Mouse (Mus musculus): ENCODE measurements around the gene Rbx1. TPM values are rescaled to one million over a fixed set of nuclear protein-coding genes. Genes with fewer than 3 reads are reported as not detected.

Rbx1 gene
- total RNA-seq (2017) = 121 to 126 TPM (median 122 TPM) in 3 replicates

DNA sequence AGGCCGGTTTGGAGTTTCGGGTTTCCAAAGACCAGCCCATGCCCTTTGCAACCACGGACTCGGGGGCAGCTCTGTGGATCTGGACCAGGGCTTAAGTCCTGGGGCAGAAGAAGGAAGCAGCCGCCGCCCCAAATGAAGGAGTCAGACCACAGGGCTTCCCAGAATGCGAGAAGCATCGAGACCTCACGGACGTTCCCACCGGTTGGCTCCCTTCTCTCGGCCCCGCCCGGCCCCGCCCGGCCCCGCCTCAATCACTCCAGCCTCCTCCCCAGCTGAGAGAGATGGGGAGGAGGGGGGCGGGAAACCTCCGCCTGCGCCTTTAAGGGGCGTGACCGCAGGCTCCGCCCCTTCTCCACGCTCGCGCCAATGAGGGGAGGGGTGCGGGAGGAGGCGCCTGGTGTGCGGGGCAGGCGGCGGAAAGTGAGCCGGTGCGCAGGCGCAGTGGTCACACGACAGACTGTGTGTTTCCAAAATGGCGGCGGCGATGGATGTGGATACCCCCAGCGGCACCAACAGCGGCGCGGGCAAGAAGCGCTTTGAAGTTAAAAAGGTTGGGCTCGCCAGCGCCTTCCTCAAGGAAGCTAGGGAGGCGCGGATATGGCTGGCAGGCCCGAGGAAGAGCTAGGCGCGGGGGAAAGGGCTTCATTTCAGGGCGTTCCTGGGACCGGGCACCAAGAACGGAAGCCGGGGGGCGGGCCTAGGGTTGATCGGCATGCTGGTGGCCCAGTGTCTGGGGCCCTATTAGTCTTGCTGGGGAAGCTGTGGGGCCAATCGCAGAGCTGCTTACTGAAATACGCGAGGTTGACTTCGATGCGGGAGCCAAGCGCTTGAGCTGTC, at the start of gene Rbx1:
Gene Rbx1 (plus strand): TSS at position 396 of the 837 bp plus-strand sequence.
- peak; percentile 94 for ATAC-seq (replicated peaks; ENCODE audit: insufficient number of reproducible peaks, low FRiP score, low TSS enrichment, poor library complexity, severe bottlenecking)

DNA sequence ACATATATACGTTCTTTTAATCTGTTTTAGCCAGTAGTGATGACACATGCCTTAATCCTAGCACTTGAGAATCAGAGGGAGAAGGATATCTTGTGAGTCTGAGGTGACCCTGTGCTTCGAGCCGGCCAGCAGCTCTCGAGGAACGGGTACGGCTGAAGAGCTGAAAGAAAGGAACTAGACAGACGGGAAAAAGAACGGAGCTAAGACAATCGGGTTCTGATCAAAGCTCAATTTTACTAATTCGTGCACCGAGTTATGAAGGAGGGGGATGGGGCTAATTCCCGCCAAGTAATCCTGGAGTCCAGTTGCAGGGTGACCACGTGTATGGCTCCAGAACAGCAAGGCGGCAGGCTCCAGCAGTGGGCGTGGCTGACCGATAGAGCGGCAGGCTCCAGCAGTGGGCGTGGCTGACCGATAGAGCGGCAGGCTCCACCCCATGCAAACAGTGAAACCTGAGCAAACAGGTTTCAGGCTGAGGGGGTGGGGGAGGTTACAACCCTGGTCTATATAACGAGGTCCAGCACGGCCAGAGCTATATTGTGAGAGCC, 49.3 kb upstream of the Rbx1 start:
- ATAC-seq (replicated peaks; ENCODE audit: insufficient number of reproducible peaks, low FRiP score, low TSS enrichment, poor library complexity, severe bottlenecking) = peak; percentile 61; the same call in 1 of the 2 replicates

DNA sequence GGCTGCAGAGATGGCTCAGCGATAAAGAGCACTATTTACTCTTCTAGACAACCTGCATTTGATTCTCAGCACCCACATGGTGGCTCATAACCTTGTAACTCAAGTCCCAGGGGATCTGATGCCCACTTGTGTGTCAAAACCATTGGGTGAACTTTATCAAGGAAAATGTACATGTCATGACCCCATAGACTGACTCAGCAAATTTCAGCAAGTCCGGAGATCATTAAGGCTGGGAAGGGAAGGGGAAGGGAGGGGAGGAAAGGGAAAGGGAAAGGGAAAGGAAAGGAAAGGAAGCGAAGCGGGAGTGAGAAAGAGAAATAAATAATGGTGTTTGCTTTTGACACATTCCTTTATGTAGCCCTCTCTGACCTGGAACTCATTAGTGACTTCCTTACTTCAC, 48.0 kb upstream of the Rbx1 start:
- no peak for ATAC-seq (replicated peaks; ENCODE audit: insufficient number of reproducible peaks, low FRiP score, low TSS enrichment, poor library complexity, severe bottlenecking)

DNA sequence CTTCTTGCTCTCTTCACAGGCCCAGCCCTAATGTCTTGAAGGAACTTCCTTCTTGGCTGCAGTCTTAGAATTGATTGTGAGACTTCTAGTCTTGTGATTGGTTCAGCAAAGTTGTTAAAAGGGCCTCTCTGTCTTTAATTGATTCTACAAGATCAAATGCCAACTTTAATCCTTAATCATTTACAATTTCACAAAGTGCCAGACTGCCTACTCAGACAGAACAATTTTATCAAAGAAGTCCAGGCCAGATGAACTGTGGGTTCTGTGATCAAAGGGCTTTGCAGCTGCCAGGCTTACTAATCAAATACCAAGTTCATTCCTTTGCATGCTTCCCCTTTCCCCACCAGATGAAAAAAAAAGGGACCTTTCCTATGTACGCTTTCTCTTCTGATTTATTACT, 44.6 kb upstream of the Rbx1 start:
- no peak for ATAC-seq (replicated peaks; ENCODE audit: insufficient number of reproducible peaks, low FRiP score, low TSS enrichment, poor library complexity, severe bottlenecking)

DNA sequence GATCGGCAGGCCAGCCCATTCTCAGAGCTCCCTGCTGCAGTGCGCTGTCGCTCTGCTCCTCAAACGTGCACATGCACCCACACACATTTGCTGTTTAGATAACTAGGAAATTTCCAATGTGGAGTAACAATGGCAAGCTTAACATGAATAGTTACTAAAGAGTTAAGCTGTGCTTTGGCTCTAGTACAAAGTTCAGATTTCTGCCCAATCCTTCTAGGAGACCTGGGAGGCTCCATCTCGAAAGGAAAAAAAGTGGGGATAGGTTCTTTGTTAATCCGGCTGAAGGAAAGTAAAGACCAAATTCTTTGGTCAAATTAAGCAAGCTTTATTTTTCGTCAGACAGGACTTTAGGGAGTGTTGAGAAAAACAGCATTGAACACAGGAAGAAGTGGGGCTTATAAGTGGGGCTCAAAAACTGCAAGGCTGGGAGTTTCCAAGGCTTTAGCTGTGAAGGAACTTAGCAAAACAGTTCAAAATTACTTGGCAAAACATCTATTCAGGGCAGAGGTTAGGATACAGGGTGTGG, 43.9 kb upstream of the Rbx1 start:
- ATAC-seq (replicated peaks; ENCODE audit: insufficient number of reproducible peaks, low FRiP score, low TSS enrichment, poor library complexity, severe bottlenecking) = no peak

DNA sequence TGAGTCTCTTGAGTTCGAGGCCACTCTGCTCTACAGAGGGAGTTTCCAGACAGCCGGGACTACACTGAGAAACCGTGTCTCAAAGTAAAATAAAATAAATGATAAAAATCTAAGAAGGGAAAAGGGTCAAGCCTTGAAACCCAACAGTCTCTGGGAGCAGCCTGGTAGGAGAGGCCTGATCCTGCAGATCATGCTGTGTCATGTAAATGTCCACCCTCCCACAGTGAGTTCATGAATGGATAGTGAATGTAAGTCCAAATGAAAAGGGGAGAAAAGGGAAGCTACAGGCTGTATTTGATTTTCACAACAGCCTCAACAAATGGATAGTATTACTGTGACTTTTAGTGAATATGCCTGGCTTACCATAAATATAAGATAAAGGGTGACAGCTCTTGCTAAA, 40.8 kb upstream of the Rbx1 start:
- no peak for ATAC-seq (replicated peaks; ENCODE audit: insufficient number of reproducible peaks, low FRiP score, low TSS enrichment, poor library complexity, severe bottlenecking)

DNA sequence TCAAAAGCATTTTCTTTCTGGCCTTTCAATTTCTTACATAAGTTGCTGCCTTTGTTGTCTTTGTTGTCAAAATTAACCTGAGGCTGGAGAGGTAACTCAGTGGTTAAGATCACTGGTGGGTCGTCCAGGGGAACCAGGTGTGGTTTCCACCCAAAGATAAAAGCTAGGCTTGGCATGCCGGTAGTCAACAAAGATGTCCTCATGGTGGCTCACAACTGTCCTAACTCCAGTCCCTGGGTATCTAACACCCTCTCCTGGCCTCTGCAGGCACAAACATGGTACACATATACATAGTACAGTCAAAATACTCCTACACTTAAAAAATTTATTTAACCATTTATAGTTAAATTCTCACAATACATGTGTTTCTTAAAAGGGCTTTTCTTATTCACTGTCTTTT, 38.1 kb upstream of the Rbx1 start:
- ATAC-seq (replicated peaks; ENCODE audit: insufficient number of reproducible peaks, low FRiP score, low TSS enrichment, poor library complexity, severe bottlenecking) = no peak

DNA sequence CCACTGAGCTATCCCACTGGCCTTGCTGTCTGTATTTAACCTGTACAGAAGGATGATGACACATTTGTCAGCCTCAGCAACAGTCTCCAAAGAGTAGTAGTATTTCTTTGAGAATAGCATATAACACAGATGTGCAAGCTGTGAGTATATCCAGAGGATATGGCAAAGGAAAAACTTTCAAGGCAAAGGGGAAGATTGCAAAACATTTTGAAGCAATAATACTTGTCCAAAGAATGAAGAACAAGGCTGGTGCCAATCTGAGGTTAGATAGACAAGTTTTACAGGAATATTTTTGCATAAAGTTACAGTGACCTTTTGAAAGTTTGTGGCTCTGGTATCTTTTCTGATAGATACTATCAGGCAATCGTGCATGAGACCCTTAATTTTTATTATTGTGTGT, 34.9 kb upstream of the Rbx1 start:
- ATAC-seq (replicated peaks; ENCODE audit: insufficient number of reproducible peaks, low FRiP score, low TSS enrichment, poor library complexity, severe bottlenecking) = no peak

DNA sequence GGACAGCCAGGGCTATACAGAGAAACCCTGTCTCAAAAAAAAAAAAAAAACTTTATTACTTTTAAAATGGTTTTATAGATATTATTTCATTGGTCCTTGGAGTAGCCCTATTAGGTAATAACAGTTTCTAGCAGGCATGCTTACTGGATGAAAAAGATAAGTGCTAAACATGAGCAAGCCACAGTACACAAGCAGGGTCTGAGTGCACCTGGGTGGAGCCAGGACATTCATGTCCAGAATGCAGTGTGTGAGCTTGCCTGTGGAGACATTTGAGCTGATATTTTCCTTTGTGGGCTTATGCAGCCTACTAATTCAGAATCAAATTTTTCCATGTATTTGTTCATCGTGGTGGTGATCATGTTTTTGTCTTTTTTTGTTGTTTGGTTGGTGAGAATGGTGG, 27.8 kb upstream of the Rbx1 start:
- no peak for ATAC-seq (replicated peaks; ENCODE audit: insufficient number of reproducible peaks, low FRiP score, low TSS enrichment, poor library complexity, severe bottlenecking)

DNA sequence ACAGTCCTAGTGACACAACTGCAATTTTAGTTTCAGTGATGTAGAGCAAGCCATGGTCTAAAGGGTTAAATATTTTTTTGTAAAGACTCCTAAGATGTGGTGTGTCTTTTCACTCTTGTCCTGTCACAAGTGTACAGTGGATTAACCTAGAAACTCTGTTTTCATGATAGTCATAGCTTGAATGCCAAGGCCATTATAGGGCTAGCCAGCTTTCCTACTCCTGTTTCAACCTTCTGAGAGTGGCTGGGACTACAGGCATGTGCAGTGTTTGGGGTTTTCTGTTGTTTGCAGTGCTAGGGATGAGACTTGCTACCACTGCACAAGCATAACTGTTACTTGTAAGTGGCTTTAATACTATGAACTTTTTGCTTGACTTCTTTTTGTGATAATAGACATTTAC, 26.9 kb upstream of the Rbx1 start:
- no peak for ATAC-seq (replicated peaks; ENCODE audit: insufficient number of reproducible peaks, low FRiP score, low TSS enrichment, poor library complexity, severe bottlenecking)

DNA sequence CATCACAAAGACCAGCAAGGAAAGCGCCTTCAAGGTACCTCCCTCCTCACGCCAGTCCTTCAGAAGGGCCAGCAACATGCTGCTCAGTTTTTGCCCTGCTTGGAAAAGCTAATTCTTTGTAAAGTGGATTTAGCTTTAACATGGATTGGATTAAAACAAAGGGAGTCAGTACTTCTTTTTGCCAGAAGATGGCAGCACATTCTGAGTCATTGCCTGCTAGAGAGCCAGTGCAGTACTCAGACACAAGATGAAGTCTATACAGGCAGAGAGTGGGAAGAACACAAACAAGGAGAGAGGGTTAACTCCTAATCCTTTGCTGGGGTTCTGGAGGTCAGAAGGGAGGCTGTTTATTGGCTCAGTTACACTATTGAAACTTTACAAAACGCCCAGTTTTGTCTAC, 17.6 kb upstream of the Rbx1 start:
- peak; percentile 83 for ATAC-seq (replicated peaks; ENCODE audit: insufficient number of reproducible peaks, low FRiP score, low TSS enrichment, poor library complexity, severe bottlenecking)

DNA sequence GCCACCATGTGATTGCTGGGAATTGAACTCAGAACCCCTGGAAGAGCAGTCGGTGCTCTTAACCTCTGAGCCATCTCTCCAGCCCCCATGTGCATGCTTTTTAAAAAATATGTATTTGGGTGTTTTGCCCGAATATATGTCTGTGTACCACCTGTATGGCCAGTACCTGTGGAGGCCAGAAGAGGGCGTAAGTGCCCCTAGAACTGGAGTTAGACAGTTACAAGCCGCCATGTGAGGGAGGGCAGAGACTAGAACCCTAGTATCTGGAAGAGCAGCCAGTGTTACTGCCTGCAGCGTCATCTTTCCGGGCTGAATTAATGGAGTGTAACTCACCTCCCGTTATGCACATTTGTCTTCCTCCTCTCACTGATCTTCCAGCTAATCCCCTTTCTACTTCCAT, 4.6 kb upstream of the Rbx1 start:
- ATAC-seq (replicated peaks; ENCODE audit: insufficient number of reproducible peaks, low FRiP score, low TSS enrichment, poor library complexity, severe bottlenecking) = no peak

DNA sequence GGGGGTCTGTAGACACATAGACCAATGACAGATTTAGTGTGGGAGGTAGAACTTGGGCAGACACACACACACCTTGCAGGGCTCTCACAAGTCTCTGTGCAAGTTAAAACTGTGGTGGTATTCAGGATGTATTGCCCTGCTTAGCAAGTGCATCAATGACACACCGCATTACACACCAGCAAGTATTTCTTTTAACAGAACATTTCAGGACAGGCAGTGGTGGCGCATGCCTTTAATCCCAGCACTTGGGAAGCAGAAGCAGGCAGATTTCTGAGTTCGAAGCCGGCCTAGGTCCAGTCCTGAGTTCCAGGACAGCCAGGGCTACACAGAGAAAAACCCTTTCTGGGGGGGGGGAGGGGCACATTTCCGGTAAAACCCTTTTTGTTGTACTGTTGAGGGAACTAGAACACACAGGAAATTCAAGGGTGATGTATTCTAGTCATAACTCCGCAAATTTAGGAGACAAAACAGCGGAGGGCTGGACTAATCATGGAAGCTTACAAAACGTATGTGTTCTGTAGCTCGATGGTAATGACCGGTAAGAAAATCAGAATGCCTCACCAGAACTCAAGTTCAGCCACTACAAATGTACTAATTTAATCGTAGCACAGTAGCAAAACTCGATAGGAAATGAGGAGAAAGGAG, 958 bp upstream of the Rbx1 start:
- no peak for ATAC-seq (replicated peaks; ENCODE audit: insufficient number of reproducible peaks, low FRiP score, low TSS enrichment, poor library complexity, severe bottlenecking)

DNA sequence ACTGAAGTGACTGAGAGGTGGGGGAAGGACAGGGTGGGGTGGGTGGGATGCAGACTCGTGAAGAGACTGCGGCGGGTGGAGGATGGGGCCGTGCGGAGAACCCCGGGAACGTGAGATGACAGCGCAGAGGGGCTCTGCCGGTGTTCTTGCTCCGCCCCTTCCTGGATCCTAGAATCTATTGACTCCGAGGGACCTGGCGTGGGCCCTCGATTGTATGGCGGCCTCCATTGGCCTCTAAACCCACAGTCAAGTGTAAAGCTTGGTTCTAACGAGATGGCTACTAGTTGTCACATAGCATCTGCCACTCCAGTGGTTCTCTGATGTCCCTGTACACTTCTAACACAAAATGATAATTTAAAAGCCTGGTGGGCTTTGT, 630 bp downstream of the Rbx1 start:
- no peak; the same call in 1 of the 2 replicates for ATAC-seq (replicated peaks; ENCODE audit: insufficient number of reproducible peaks, low FRiP score, low TSS enrichment, poor library complexity, severe bottlenecking)

DNA sequence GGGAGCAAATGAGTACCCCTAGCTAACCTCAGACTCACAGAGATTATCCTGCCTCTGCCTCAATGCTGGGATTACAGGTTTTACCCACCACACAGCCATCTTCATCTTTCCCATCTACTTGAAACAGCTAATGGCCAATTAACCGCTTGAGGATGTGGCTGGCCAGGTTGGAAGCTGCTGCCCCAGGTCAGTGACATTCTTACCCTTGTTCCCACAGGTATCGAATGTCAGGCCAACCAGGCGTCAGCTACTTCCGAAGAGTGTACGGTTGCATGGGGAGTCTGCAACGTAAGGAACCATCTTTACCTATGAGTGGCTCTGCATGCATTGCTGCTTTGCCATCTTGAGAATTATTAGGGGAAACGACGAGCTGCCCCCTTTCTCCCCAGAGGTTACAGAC, 4.6 kb downstream of the Rbx1 start:
- ATAC-seq (replicated peaks; ENCODE audit: insufficient number of reproducible peaks, low FRiP score, low TSS enrichment, poor library complexity, severe bottlenecking) = no peak

DNA sequence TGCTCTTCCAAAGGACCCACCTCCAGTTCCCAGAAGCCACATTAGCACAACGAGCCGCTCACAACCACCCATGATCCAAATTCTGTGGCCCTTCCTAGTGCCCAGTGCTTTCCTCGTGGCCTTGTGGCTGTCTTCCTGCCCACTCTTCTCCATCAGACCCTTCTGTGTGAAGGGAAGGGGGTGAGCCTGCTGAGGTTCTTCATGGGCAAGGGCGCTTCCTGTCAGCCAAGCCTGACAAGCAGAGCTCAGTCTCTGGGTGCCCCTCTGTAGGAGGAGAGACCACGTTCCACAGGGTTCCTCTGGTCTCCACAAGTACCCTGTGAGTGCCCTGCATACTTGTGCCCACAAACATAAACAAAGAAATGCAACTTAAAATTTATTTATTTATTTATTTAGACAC, 6.2 kb downstream of the Rbx1 start:
- no peak for ATAC-seq (replicated peaks; ENCODE audit: insufficient number of reproducible peaks, low FRiP score, low TSS enrichment, poor library complexity, severe bottlenecking)

DNA sequence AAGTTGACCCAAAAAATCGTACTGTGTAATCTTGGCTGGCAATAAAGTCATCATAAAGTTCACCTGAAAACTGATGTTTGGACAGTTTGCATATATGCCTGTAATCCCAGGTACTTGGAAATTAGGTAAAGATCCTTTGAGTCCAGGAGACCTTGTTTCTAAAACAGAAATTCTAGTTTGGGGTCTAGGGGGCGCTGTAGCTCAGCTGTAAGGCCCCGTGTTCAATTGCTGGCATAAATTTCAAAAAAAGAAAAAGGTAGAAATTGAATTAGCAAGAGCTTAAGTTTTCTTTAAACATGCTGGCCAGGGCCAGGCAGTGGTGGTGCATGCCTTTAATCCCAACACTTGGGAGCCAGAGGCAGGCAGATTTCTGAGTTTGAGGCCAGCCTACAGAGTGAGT, 9.6 kb downstream of the Rbx1 start:
- ATAC-seq (replicated peaks; ENCODE audit: insufficient number of reproducible peaks, low FRiP score, low TSS enrichment, poor library complexity, severe bottlenecking) = no peak

DNA sequence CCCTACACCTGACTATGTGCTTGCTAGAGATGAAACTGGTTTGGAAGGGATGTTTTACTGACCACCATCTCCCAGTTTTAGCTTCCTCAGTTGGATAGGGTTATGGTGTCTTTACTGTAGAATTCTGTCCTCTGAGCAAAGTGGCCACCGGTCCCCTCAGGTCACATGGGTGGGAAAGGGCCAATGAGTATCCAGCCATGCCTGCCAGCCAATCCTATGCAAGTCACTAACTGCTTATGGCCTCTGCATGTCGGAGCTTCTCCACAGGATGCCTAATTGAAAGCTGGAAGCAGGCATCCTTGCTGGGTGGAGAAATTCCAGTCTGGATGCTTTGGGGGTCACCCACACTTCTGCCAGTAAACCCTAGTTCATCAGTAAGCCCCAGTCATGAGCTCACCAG, 10.5 kb downstream of the Rbx1 start:
- ATAC-seq (replicated peaks; ENCODE audit: insufficient number of reproducible peaks, low FRiP score, low TSS enrichment, poor library complexity, severe bottlenecking) = no peak

DNA sequence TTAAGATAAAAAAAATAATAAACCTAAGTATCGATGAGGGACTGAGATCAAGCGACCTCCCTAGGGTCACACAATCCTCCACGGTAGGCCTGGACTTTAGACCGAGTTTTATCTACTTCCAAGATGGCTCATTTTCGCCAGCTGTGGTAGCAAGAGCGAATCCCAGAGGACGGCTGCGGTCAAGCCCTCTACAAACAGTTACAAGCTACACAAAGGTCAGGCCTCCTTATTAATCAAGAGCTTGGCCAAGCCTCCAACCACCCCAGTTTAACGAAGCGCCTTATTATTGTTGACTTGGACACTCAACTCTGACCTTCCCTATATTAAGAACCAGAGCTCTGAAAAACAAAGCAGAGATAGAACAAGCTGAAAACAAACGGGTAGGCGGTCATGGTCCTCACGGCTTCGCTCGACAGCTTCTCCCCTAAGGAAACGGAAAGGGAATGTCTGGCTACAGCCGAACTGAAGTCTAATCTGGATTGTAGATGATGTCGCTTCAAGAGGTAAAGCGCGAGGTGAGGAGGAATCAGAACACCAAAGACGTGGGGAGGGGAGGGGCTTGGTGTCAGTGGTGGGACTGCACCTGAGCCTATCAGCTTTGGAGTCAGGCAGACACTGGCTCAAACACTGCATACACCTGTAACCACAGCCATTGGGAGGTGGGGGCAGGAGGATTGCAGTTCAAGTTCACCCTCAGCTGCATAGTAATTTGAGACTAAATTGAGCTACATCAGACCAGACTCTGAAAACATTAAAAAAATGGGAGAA, 13.5 kb downstream of the Rbx1 start:
- ATAC-seq (replicated peaks; ENCODE audit: insufficient number of reproducible peaks, low FRiP score, low TSS enrichment, poor library complexity, severe bottlenecking) = no peak
